Mouse (Mus musculus): ENCODE measurements around the gene Patz1. TPM values are rescaled to one million over a fixed set of nuclear protein-coding genes. Genes with fewer than 3 reads are reported as not detected.

Patz1 gene
- polyA plus RNA-seq, 1 experiment: 4.9 TPM

DNA sequence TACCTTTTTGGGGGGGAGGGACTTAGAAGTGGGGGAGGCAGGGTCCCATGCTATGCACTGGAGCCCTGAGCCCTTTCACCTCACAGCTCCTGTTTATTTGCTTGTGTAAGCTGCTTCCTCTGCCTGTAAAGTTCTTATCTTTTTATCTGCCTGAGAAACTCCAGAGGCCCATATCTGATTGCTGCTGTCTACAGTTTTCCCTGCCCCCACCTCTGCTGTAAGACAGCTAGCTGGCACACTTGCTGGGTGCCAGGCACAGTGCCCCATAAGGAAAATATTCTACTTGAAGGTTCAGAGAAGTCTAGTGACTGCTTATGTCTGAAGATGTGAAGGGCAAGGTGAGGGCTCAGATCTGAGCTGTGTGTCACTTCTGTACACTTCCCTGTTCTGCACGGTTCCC is 24.6 kb downstream of the Patz1 start:
- Histone ChIP-seq H3K36me3 (ENCODE audit: control insufficient read depth, insufficient read depth, low read length) (no peaks in the 10 kb centered on the region), H3K4me1 (ENCODE audit: control insufficient read depth, insufficient read depth, low read length) (no peaks in the 10 kb centered on the region), H3K27ac (ENCODE audit: control insufficient read depth, insufficient read depth, low read depth, low read length) (no peak overlapping the region), H3K4me3 (ENCODE audit: control insufficient read depth, low read depth, low read length) (no peak overlapping the region), H3K27me3 (ENCODE audit: control insufficient read depth, insufficient read depth, low read length) (no peaks in the 10 kb centered on the region)
- TF ChIP-seq CTCF (IDR thresholded peaks at IDR 0.05; ENCODE audit: control insufficient read depth, insufficient read depth, insufficient replicate concordance, low read depth, low read length) (no peak), POLR2A (IDR thresholded peaks at IDR 0.05; ENCODE audit: control insufficient read depth, low read depth, low read length) (no peak)

DNA sequence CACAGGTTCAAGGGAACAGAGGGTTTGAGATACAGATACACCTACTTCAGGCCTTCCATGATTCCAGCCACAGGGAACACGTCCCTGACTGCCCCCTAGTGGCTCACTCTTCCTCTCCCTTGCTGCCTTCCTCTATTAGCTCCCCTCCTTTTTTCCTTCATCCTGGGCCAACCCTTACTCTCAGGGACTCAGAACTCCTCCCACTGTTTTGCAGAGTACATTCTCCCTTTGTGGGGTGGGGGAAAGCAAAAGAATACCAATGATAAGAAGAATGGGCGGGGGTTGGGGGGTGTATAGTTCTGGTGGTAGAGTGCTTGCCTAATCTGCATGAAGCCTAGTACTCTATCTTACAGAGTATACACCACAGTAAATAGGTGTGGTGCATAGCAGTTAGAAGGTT is 25.5 kb downstream of the Patz1 start:
- Histone ChIP-seq H3K27ac (ENCODE audit: control insufficient read depth, insufficient read depth, low read depth, low read length) (no peak overlapping the region), H3K36me3 (ENCODE audit: control insufficient read depth, insufficient read depth, low read length) (no peaks in the 10 kb centered on the region), H3K4me1 (ENCODE audit: control insufficient read depth, insufficient read depth, low read length) (no peaks in the 10 kb centered on the region), H3K27me3 (ENCODE audit: control insufficient read depth, insufficient read depth, low read length) (no peaks in the 10 kb centered on the region), H3K4me3 (ENCODE audit: control insufficient read depth, low read depth, low read length) (no peak overlapping the region)
- TF ChIP-seq POLR2A (IDR thresholded peaks at IDR 0.05; ENCODE audit: control insufficient read depth, low read depth, low read length) (no peak), CTCF (IDR thresholded peaks at IDR 0.05; ENCODE audit: control insufficient read depth, insufficient read depth, insufficient replicate concordance, low read depth, low read length) (peak; percentile 68; the same call in 1 of the 2 replicates)

DNA sequence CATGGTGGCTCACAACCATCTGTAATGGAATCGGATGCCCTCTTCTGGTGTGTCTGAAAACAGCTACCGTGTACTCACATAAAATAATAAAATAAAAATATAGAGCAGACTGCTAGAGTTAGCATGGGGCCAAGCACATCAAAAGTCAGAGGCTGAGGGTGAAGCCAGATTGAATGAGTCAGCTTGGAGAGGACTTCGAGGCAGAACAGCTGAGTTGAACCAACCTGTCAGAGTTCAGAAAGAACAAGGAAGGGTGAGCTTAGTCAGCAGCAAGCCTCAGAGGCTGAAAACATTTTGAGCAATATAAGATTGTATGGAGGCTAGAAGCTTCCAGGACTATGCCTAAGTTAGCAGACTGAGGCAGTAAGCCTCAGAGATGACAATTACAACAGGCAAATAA is 29.6 kb downstream of the Patz1 start:
- H3K27ac ChIP-seq (ENCODE audit: control insufficient read depth, insufficient read depth, low read depth, low read length): no peak overlapping the region
- no peaks in the 10 kb centered on the region for H3K36me3 ChIP-seq (ENCODE audit: control insufficient read depth, insufficient read depth, low read length)
- TF ChIP-seq CTCF (IDR thresholded peaks at IDR 0.05; ENCODE audit: control insufficient read depth, insufficient read depth, insufficient replicate concordance, low read depth, low read length) (no peak), POLR2A (IDR thresholded peaks at IDR 0.05; ENCODE audit: control insufficient read depth, low read depth, low read length) (no peak)
- H3K27me3 ChIP-seq (ENCODE audit: control insufficient read depth, insufficient read depth, low read length): no peaks in the 10 kb centered on the region
- H3K4me3 ChIP-seq (ENCODE audit: control insufficient read depth, low read depth, low read length): no peak overlapping the region
- no peaks in the 10 kb centered on the region for H3K4me1 ChIP-seq (ENCODE audit: control insufficient read depth, insufficient read depth, low read length)

DNA sequence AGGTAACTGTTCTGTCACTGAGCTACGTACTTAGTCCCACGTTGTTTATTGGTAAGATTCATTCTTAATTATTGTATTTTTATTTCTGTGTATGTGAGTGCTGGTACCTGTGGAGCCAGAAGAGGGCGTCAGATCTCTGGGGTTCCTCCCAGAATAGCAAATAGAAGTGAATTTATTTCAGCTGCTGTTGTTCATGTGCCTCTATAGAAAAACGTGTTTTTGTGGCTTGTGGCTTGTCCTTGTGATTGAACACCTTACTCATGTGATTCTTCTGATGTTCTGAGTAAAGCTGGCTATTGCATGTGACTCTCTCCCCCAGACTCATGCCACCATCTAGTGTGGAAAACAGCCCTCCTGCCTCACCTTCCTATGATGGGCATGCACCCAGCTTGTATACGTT is 39.6 kb downstream of the Patz1 start:
- peaks cover 1% of the 10 kb centered on the region; the same call in 1 of the 2 replicates for H3K36me3 ChIP-seq (ENCODE audit: control insufficient read depth, insufficient read depth, low read length)
- no peak for TF ChIP-seq POLR2A (IDR thresholded peaks at IDR 0.05; ENCODE audit: control insufficient read depth, low read depth, low read length)
- no peak for TF ChIP-seq CTCF (IDR thresholded peaks at IDR 0.05; ENCODE audit: control insufficient read depth, insufficient read depth, insufficient replicate concordance, low read depth, low read length)
- H3K27me3 ChIP-seq (ENCODE audit: control insufficient read depth, insufficient read depth, low read length): no peaks in the 10 kb centered on the region
- H3K4me3 ChIP-seq (ENCODE audit: control insufficient read depth, low read depth, low read length): no peak overlapping the region; the same call in 1 of the 2 replicates
- H3K27ac ChIP-seq (ENCODE audit: control insufficient read depth, insufficient read depth, low read depth, low read length): no peak overlapping the region; the same call in 1 of the 2 replicates
- peaks cover 10% of the 10 kb centered on the region for H3K4me1 ChIP-seq (ENCODE audit: control insufficient read depth, insufficient read depth, low read length)

DNA sequence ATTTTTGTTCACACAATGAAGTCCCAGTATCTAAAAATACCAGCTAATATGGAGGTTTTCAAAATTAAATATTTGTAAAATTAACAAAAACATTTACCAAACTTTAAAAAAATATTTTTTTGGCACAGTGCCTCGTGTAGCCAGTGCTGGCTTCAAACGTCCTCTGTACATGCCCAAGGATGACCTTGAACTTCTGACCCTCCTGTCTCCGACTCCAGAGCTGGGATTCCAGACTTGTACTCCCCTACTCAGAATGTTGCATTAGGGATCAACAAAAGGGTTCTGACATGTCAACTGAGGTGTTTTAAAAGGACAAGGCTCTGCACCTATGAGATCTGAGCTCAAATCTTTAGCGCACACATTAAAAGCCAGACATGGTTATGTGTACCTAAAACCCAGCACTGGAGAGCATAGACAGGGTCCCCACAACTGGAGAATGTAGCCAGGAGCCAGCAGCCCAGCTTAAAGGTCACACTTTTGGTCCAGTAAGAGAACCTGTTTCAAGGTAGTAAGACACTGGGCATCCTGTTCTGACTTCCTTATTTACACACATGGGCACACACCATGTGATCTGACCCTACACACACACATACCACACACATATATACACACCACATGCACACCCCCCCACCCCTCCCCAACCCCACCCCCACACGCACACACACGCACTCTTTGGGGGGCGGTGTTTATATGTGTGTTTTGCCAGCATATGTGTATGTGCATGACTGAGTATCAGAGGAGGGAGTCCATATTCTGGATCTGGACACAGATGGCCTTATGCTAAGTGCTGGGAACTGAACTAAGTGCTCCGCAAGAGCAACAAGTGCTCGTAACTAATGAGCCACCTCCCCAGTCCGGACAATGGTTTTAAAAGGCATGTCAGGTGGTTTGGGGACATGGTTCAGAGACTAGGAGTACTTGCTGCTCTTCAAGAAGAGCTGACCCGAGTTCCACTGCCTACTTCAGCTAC is 40.4 kb downstream of the Patz1 start:
- H3K4me3 ChIP-seq (ENCODE audit: control insufficient read depth, low read depth, low read length): peak overlapping the region; percentile 51

DNA sequence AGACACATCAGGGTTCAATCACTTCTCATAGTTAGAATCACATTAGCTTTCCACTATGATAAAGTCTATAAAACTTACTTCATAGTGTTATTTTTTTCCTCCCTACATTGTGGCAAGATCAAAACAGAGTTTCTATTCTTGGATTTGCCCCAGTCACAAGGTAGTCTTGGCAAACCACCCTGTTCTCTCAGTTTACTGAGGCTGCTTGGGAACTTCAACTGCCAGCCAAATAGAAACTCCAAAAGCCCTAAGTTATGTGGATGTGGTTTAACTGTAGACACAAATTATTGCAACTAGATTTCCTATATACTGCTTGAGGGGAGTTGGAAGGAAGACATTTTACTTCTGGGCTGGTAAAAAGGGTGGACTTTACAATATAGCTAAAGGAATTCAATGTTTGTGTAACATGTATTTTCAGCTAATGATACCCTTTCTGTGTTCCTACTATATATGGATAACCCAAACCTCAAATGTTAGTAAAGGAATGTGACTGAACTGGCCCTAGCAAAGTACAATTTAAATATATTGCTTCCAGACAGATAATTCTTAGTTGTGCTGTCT is 41.3 kb downstream of the Patz1 start, which contains the start of gene Pik3ip1:
Gene Pik3ip1 (plus strand): TSS at position 511 of the 561 bp plus-strand sequence.
- no peak for TF ChIP-seq CTCF (IDR thresholded peaks at IDR 0.05; ENCODE audit: control insufficient read depth, insufficient read depth, insufficient replicate concordance, low read depth, low read length)
- no peak for TF ChIP-seq POLR2A (IDR thresholded peaks at IDR 0.05; ENCODE audit: control insufficient read depth, low read depth, low read length)
- H3K36me3 ChIP-seq (ENCODE audit: control insufficient read depth, insufficient read depth, low read length): peaks cover 6% of the 10 kb centered on the region
- peak within 1 kb of the TSS; percentile 86 for H3K4me3 ChIP-seq (ENCODE audit: control insufficient read depth, low read depth, low read length)
- H3K27me3 ChIP-seq (ENCODE audit: control insufficient read depth, insufficient read depth, low read length): no peaks in the 10 kb centered on the region
- H3K27ac ChIP-seq (ENCODE audit: control insufficient read depth, insufficient read depth, low read depth, low read length): peak within 1 kb of the TSS; percentile 92
- peaks cover 11% of the 10 kb centered on the region for H3K4me1 ChIP-seq (ENCODE audit: control insufficient read depth, insufficient read depth, low read length)

More for the DNA sequence above, 40.4 kb downstream of the Patz1 start:
- H3K4me1 ChIP-seq (ENCODE audit: control insufficient read depth, insufficient read depth, low read length): peaks cover 11% of the 10 kb centered on the region
- H3K27ac ChIP-seq (ENCODE audit: control insufficient read depth, insufficient read depth, low read depth, low read length): peak overlapping the region; percentile 27; the same call in 1 of the 2 replicates
- TF ChIP-seq CTCF (IDR thresholded peaks at IDR 0.05; ENCODE audit: control insufficient read depth, insufficient read depth, insufficient replicate concordance, low read depth, low read length): no peak
- TF ChIP-seq POLR2A (IDR thresholded peaks at IDR 0.05; ENCODE audit: control insufficient read depth, low read depth, low read length): no peak
- H3K27me3 ChIP-seq (ENCODE audit: control insufficient read depth, insufficient read depth, low read length): no peaks in the 10 kb centered on the region
- H3K36me3 ChIP-seq (ENCODE audit: control insufficient read depth, insufficient read depth, low read length): peaks cover 1% of the 10 kb centered on the region; the same call in 1 of the 2 replicates

DNA sequence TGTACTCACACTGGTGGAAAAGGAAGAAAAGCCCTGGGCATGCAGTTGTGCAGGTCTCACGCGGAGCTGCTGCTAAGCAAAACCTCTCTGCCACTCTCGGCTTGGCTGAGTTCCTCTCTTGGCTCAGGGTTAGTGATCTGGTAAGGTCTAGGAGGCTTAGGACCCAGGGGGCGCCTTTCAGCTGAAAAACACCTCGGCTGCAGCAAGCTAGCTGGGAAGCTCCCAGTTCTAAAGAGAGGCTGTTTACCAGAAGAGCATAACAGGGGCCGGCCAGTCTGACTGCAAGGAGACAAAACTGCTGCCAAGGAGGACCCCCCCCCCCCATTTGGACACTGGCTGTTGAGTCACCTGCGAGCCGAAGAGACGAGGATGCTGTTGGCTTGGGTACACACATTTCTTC is 41.9 kb downstream of the Patz1 start:
- peak overlapping the region; percentile 92 for H3K27ac ChIP-seq (ENCODE audit: control insufficient read depth, insufficient read depth, low read depth, low read length)
- TF ChIP-seq CTCF (IDR thresholded peaks at IDR 0.05; ENCODE audit: control insufficient read depth, insufficient read depth, insufficient replicate concordance, low read depth, low read length) (no peak), POLR2A (IDR thresholded peaks at IDR 0.05; ENCODE audit: control insufficient read depth, low read depth, low read length) (no peak)
- peaks cover 11% of the 10 kb centered on the region for H3K4me1 ChIP-seq (ENCODE audit: control insufficient read depth, insufficient read depth, low read length)

More for the DNA sequence above, 41.9 kb downstream of the Patz1 start:
- Histone ChIP-seq H3K4me3 (ENCODE audit: control insufficient read depth, low read depth, low read length) (peak overlapping the region; percentile 86), H3K27me3 (ENCODE audit: control insufficient read depth, insufficient read depth, low read length) (no peaks in the 10 kb centered on the region), H3K36me3 (ENCODE audit: control insufficient read depth, insufficient read depth, low read length) (peaks cover 6% of the 10 kb centered on the region)
